Mouse (Mus musculus): ENCODE data around the gene Cnksr3. TPM values are rescaled to one million over a fixed set of nuclear protein-coding genes. Genes with fewer than 3 reads are reported as not detected.

Cnksr3 gene
- polyA plus RNA-seq, 1 experiment from 2014 or later: 6.8 TPM

GRCm38 (mm10) chr10:7197733-7198132 lies 14.3 kb downstream of the Cnksr3 start:
- 0 out of 2 replicates have a peak, but pooled peaks cover 8% of the 10 kb centered on the region for H3K4me1 ChIP-seq (replicated peaks; ENCODE audit: control insufficient read depth, insufficient read depth, low read length)
- no peaks in the 10 kb centered on the region for H3K27me3 ChIP-seq (replicated peaks; ENCODE audit: control insufficient read depth, insufficient read depth, low read length)
- no peaks in the 10 kb centered on the region for H3K9me3 ChIP-seq (ENCODE audit: control insufficient read depth)
- 57% methylated on average over 6 of the region's 6 CpGs for WGBS
- no peak overlapping the region for H3K9ac ChIP-seq (ENCODE audit: low read depth, low read length)
- TF ChIP-seq CTCF (IDR thresholded peaks at IDR 0.05; ENCODE audit: low read depth): no peak
- no peak for ATAC-seq
- H3K27ac ChIP-seq (ENCODE audit: low read depth, low read length): no peak overlapping the region
- no peak overlapping the region for H3K4me2 ChIP-seq (replicated peaks; ENCODE audit: low read depth)
- H3K36me3 ChIP-seq (ENCODE audit: control insufficient read depth, insufficient read depth): no peaks in the 10 kb centered on the region
- H3K4me3 ChIP-seq (ENCODE audit: low read depth, low read length): no peak overlapping the region

- no peak overlapping the region for H3K4me3 ChIP-seq (ENCODE audit: low read depth, low read length)
- H3K9ac ChIP-seq (ENCODE audit: low read depth, low read length): no peak overlapping the region
- WGBS: 66% methylated on average over 8 of the region's 8 CpGs
- no peaks in the 10 kb centered on the region for H3K36me3 ChIP-seq (ENCODE audit: control insufficient read depth, insufficient read depth)
- H3K9me3 ChIP-seq (ENCODE audit: control insufficient read depth): no peaks in the 10 kb centered on the region
- H3K27me3 ChIP-seq (replicated peaks; ENCODE audit: control insufficient read depth, insufficient read depth, low read length): no peaks in the 10 kb centered on the region
- 0 out of 2 replicates have a peak, but pooled peaks cover 8% of the 10 kb centered on the region for H3K4me1 ChIP-seq (replicated peaks; ENCODE audit: control insufficient read depth, insufficient read depth, low read length)
- H3K27ac ChIP-seq (ENCODE audit: low read depth, low read length): no peak overlapping the region
- TF ChIP-seq CTCF (IDR thresholded peaks at IDR 0.05; ENCODE audit: low read depth): no peak
- no peak for ATAC-seq
- no peak overlapping the region for H3K4me2 ChIP-seq (replicated peaks; ENCODE audit: low read depth)
Measured at GRCm38 (mm10) chr10:7196668-7197400, 15.2 kb downstream of the Cnksr3 start.

- no peak for TF ChIP-seq CTCF (IDR thresholded peaks at IDR 0.05; ENCODE audit: low read depth)
Measured at GRCm38 (mm10) chr10:7195927-7196326, 16.1 kb downstream of the Cnksr3 start.

GRCm38 (mm10) chr10:7191721-7192413 lies 20.2 kb downstream of the Cnksr3 start:
- 0 out of 2 replicates have a peak, but pooled peaks cover 11% of the 10 kb centered on the region for H3K4me1 ChIP-seq (replicated peaks; ENCODE audit: control insufficient read depth, insufficient read depth, low read length)

More at GRCm38 (mm10) chr10:7195927-7196326, 16.1 kb downstream of the Cnksr3 start:
- Histone ChIP-seq H3K36me3 (ENCODE audit: control insufficient read depth, insufficient read depth) (no peaks in the 10 kb centered on the region), H3K27me3 (replicated peaks; ENCODE audit: control insufficient read depth, insufficient read depth, low read length) (no peaks in the 10 kb centered on the region), H3K4me1 (replicated peaks; ENCODE audit: control insufficient read depth, insufficient read depth, low read length) (0 out of 2 replicates have a peak, but pooled peaks cover 8% of the 10 kb centered on the region), H3K4me2 (replicated peaks; ENCODE audit: low read depth) (no peak overlapping the region), H3K4me3 (ENCODE audit: low read depth, low read length) (no peak overlapping the region), H3K9ac (ENCODE audit: low read depth, low read length) (no peak overlapping the region), H3K27ac (ENCODE audit: low read depth, low read length) (no peak overlapping the region), H3K9me3 (ENCODE audit: control insufficient read depth) (no peaks in the 10 kb centered on the region)
- ATAC-seq: no peak
- WGBS: 58% methylated on average over 6 of the region's 6 CpGs

DNA sequence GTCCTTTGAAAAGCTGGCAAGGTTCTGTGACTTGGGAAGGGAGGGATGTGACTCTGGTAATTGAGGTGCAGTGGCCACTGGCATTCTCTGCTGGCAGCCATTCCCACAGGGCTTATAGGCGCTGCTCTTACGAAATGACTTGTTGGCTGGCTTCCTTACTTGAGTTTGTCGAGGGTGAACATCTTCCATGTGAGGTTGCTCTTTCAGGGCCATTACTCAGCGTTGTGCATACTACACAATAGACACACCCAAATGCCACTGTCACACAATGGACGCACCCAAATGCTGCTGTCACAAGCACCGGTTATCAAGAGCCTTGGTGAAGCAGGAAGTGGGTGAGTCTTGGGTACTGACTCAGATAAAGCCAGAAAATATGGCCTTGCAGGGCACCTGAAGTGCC lies 22.8 kb downstream of the Cnksr3 start:
- H3K4me3 ChIP-seq (ENCODE audit: low read depth, low read length): no peak overlapping the region
- H3K27me3 ChIP-seq (replicated peaks; ENCODE audit: control insufficient read depth, insufficient read depth, low read length): no peaks in the 10 kb centered on the region
- H3K4me2 ChIP-seq (replicated peaks; ENCODE audit: low read depth): no peak overlapping the region
- no peak overlapping the region for H3K27ac ChIP-seq (ENCODE audit: low read depth, low read length)
- 48% methylated on average over 6 of the region's 6 CpGs for WGBS
- H3K9me3 ChIP-seq (ENCODE audit: control insufficient read depth): no peaks in the 10 kb centered on the region
- TF ChIP-seq CTCF (IDR thresholded peaks at IDR 0.05; ENCODE audit: low read depth): no peak
- no peaks in the 10 kb centered on the region for H3K36me3 ChIP-seq (ENCODE audit: control insufficient read depth, insufficient read depth)
- H3K4me1 ChIP-seq (replicated peaks; ENCODE audit: control insufficient read depth, insufficient read depth, low read length): 0 out of 2 replicates have a peak, but pooled peaks cover 7% of the 10 kb centered on the region
- ATAC-seq: no peak
- no peak overlapping the region for H3K9ac ChIP-seq (ENCODE audit: low read depth, low read length)

More at GRCm38 (mm10) chr10:7191721-7192413, 20.2 kb downstream of the Cnksr3 start:
- Histone ChIP-seq H3K9me3 (ENCODE audit: control insufficient read depth) (no peaks in the 10 kb centered on the region), H3K27me3 (replicated peaks; ENCODE audit: control insufficient read depth, insufficient read depth, low read length) (no peaks in the 10 kb centered on the region), H3K4me2 (replicated peaks; ENCODE audit: low read depth) (peak overlapping the region; percentile 32; the same call in 1 of the 2 replicates), H3K36me3 (ENCODE audit: control insufficient read depth, insufficient read depth) (no peaks in the 10 kb centered on the region), H3K4me3 (ENCODE audit: low read depth, low read length) (no peak overlapping the region), H3K27ac (ENCODE audit: low read depth, low read length) (no peak overlapping the region), H3K9ac (ENCODE audit: low read depth, low read length) (no peak overlapping the region)
- no peak for TF ChIP-seq CTCF (IDR thresholded peaks at IDR 0.05; ENCODE audit: low read depth)
- ATAC-seq: peak; percentile 96
- 39% methylated on average over 9 of the region's 9 CpGs for WGBS

DNA sequence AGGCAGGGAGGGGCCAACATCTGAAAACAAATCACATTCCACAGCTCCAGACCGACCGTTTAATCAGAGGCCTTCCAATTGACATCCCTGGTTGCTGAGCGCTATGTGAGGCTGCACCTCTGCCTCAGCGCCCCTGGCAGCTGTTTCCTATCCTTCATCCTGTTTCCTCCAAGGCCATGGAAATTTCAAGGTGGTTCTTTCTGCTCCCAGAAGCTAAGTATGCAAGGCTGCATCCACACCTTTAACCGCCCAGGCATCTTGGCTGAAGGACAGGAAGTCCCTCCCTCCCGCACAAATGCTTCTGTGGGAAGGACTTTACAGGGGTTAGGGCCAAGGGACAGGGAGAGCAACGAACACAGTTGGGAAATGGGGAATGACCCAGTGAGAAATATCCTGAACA lies 24.2 kb downstream of the Cnksr3 start:
- no peak for ATAC-seq
- no peaks in the 10 kb centered on the region for H3K9me3 ChIP-seq (ENCODE audit: control insufficient read depth)
- 0 out of 2 replicates have a peak, but pooled peaks cover 12% of the 10 kb centered on the region for H3K4me1 ChIP-seq (replicated peaks; ENCODE audit: control insufficient read depth, insufficient read depth, low read length)
- no peak for TF ChIP-seq CTCF (IDR thresholded peaks at IDR 0.05; ENCODE audit: low read depth)
- no peaks in the 10 kb centered on the region for H3K27me3 ChIP-seq (replicated peaks; ENCODE audit: control insufficient read depth, insufficient read depth, low read length)
- no peak overlapping the region for H3K27ac ChIP-seq (ENCODE audit: low read depth, low read length)
- 55% methylated on average over 7 of the region's 7 CpGs for WGBS
- H3K36me3 ChIP-seq (ENCODE audit: control insufficient read depth, insufficient read depth): no peaks in the 10 kb centered on the region
- no peak overlapping the region for H3K4me3 ChIP-seq (ENCODE audit: low read depth, low read length)
- no peak overlapping the region for H3K4me2 ChIP-seq (replicated peaks; ENCODE audit: low read depth)
- no peak overlapping the region for H3K9ac ChIP-seq (ENCODE audit: low read depth, low read length)

All from intestine, postnatal 0 days (tissue).